Mouse (Mus musculus) C2C12 (cell line): ENCODE data around the gene Zc3h7a. TPM values are rescaled to one million over a fixed set of nuclear protein-coding genes. Genes with fewer than 3 reads are reported as not detected.

Experiments
- H3K27me3 ChIP-seq: one replicate; pipeline ENCODE4 v1.6.1; 2011; ENCODE audit not compliant: control insufficient read depth, insufficient read depth, insufficient read length
- H3K36me3 ChIP-seq: one replicate; pipeline ENCODE4 v1.6.1; 2011; ENCODE audit not compliant: control insufficient read depth, insufficient read depth
- H3K4me3 ChIP-seq: one replicate; pipeline ENCODE4 v1.5.1; 2011; ENCODE audit warnings: mild to moderate bottlenecking, control low read depth; ENCODE audit not compliant: poor library complexity, insufficient read depth, severe bottlenecking
- H3K79me2 ChIP-seq: one replicate; pipeline ENCODE4 v1.6.1; 2011; ENCODE audit not compliant: control insufficient read depth, insufficient read depth
- H3K79me3 ChIP-seq: one replicate; pipeline ENCODE4 v1.6.1; 2011; ENCODE audit warnings: low read depth, control low read depth
- H3ac ChIP-seq: one replicate; pipeline ENCODE3; 2011; ENCODE audit warnings: low read depth; ENCODE audit not compliant: control insufficient read depth, insufficient read length
- CEBPB ChIP-seq: IDR thresholded peaks from one replicate; pipeline ENCODE4 v1.6.1; 2011; ENCODE audit warnings: low read depth, mild to moderate bottlenecking, control low read depth, moderate library complexity
- CTCF ChIP-seq: IDR thresholded peaks from one replicate; pipeline ENCODE4 v1.5.1; 2011; ENCODE audit not compliant: control insufficient read depth, insufficient read depth, insufficient read length
- FOSL1 ChIP-seq: IDR thresholded peaks from one replicate; pipeline ENCODE4 v1.8.0; 2011; ENCODE audit warnings: mild to moderate bottlenecking, low read length; ENCODE audit not compliant: poor library complexity, insufficient read depth, severe bottlenecking
- MAX ChIP-seq: IDR thresholded peaks from one replicate; pipeline ENCODE4 v1.6.1; 2011; ENCODE audit warnings: mild to moderate bottlenecking, control low read depth
- MYOD1 ChIP-seq: IDR thresholded peaks from one replicate; pipeline ENCODE4 v1.6.1; 2011; ENCODE audit warnings: low read depth; ENCODE audit not compliant: control insufficient read depth, insufficient read length
- MYOG ChIP-seq: IDR thresholded peaks from one replicate; pipeline ENCODE4 v1.6.1; 2011; ENCODE audit not compliant: control insufficient read depth, insufficient read length; ENCODE audit errors: extremely low read depth
- USF1 ChIP-seq: IDR thresholded peaks from one replicate; pipeline ENCODE4 v1.6.1; 2011; ENCODE audit warnings: low read depth, mild to moderate bottlenecking, control low read depth, moderate library complexity
- polyA plus RNA-seq: library from polyadenylated mRNA; unstranded; fragments of >200 nt; fragmentation: generic; extraction: Trizol; gene quantifications from one replicate; pipeline ENCODE4 v1.2.1, GENCODE M21; 2012; ENCODE audit warnings: missing spikeins

The Zc3h7a gene
- polyA plus RNA-seq, 1 experiment = 10.2 TPM

DNA sequence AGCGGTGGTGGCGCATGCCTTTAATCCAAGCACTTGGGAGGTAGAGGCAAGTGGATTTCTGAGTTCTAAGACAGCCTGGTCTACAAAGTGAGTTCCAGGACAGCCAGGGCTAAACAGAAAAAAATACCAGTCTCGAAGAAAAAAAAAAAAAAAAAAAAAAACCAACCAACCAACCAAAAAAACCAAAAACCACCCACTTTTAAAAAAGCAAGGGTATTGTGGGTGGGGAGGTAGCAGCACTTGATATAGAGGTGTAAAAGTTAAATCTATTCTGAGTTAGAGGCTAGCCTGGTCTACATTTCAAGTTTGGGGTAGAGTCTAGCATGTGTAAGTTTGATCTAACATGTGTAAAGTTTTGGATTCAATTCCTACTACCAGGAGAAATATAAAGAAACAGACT lies 24.1 kb upstream of the Zc3h7a start:
- H3K79me3 ChIP-seq = peaks cover 77% of the 10 kb centered on the region
- no peak overlapping the region for H3K4me3 ChIP-seq
- peaks cover 86% of the 10 kb centered on the region for H3K79me2 ChIP-seq
- H3K27me3 ChIP-seq = no peaks in the 10 kb centered on the region
- H3K36me3 ChIP-seq = peaks cover 67% of the 10 kb centered on the region
- H3ac ChIP-seq = no peak overlapping the region
- TF ChIP-seq USF1 (no peak), MYOG (no peak), FOSL1 (no peak), MYOD1 (no peak), MAX (no peak), CEBPB (no peak), CTCF (no peak)

DNA sequence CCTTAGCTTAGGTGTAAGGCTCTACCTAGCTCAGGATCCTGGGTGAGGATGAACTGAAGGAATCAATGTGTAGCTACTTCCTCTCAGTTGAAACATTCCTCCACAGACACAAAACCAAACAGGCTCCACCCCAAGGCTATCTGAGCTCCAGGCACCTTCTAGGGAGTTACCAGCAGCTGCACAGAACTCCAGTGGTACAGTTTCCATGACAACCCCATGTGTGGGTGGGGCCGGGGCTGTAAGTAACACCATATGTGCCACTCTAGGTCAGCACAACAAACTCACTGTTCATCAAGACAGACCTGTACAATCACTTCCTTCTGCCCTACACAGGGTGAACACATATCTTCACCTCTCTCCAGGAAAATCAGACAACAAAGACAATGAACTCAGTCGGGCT lies 22.3 kb upstream of the Zc3h7a start:
- H3ac ChIP-seq = no peak overlapping the region
- H3K4me3 ChIP-seq = no peak overlapping the region
- TF ChIP-seq MYOG = no peak
- no peak for TF ChIP-seq FOSL1
- TF ChIP-seq MYOD1 = no peak
- TF ChIP-seq USF1 = no peak
- no peak for TF ChIP-seq CTCF
- no peak for TF ChIP-seq MAX
- no peak for TF ChIP-seq CEBPB

DNA sequence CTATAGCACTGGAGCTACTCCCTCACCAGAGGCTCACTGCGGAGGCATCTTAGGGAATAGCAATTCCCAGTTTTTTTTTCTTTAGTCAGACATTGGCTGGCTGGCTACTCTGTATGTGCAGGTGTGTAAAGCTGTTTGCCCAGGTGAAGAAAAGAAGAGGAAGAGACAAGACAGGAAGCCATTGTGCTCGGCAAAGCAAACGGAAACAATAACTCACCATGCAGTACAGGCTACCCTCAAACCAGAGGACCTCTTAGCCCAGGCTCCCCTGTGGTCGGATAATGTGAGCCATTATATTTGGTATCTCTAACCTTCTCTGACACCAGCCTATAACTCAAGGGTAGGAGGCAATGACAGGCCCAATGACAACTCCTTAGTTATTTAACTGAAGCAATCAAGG lies 20.9 kb upstream of the Zc3h7a start:
- H3ac ChIP-seq = no peak overlapping the region
- no peak overlapping the region for H3K4me3 ChIP-seq
- H3K79me2 ChIP-seq = peaks cover 54% of the 10 kb centered on the region
- no peaks in the 10 kb centered on the region for H3K27me3 ChIP-seq
- peaks cover 99% of the 10 kb centered on the region for H3K36me3 ChIP-seq
- TF ChIP-seq MYOG (no peak), MAX (no peak), CTCF (no peak), FOSL1 (no peak), CEBPB (no peak), USF1 (no peak), MYOD1 (no peak)
- peaks cover 50% of the 10 kb centered on the region for H3K79me3 ChIP-seq

More for the DNA sequence above, 22.3 kb upstream of the Zc3h7a start:
- Histone ChIP-seq H3K79me3 (peaks cover 60% of the 10 kb centered on the region), H3K79me2 (peaks cover 69% of the 10 kb centered on the region), H3K27me3 (no peaks in the 10 kb centered on the region), H3K36me3 (peaks cover 85% of the 10 kb centered on the region)

DNA sequence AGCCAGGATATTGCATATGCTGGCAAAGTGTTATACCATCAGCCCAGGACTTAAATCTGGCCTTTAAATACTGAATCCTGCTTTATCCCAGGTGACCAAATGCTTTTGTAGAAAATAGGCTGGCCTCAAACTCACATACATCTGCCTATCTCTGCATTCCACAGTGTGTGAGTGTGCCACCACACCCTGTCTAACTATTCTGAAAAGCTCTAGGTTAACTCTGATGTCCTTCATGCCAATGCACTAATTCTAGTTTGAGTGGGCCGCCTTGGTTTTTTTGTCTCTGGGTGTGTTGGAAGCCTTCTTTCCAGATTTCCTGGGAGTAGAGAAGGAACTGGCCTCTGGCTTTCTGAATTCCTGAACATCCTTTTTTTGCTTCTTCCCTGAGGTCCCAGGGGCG lies 17.0 kb upstream of the Zc3h7a start:
- no peak overlapping the region for H3ac ChIP-seq
- no peak overlapping the region for H3K4me3 ChIP-seq
- TF ChIP-seq MAX = no peak
- H3K79me3 ChIP-seq = peaks cover 17% of the 10 kb centered on the region
- H3K27me3 ChIP-seq = no peaks in the 10 kb centered on the region
- H3K36me3 ChIP-seq = peaks cover 67% of the 10 kb centered on the region
- H3K79me2 ChIP-seq = peaks cover 16% of the 10 kb centered on the region

DNA sequence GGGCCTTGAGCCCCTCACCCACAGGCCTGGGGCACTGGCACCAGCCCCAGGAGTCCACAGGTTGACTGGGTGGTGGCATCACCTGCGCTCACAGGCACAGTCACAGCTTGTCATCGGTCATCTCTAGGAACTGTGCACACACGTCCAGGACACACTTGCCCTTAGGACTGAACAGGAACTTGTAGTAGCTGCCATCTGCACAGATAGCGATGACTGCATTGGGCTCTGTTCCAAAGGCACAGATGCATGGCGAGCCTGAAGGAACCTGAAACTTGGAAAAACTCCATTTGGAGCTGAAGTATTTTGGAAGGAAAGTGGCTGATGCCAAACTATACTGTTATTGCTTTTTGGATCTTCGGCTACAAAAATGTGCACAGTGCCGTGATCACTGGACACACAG lies 14.0 kb upstream of the Zc3h7a start:
- Histone ChIP-seq H3ac (no peak overlapping the region), H3K79me2 (no peaks in the 10 kb centered on the region), H3K4me3 (no peak overlapping the region), H3K27me3 (no peaks in the 10 kb centered on the region), H3K36me3 (peaks cover 36% of the 10 kb centered on the region), H3K79me3 (peaks cover 2% of the 10 kb centered on the region)
- TF ChIP-seq CEBPB = no peak
- no peak for TF ChIP-seq FOSL1
- TF ChIP-seq MYOD1 = no peak
- no peak for TF ChIP-seq CTCF

DNA sequence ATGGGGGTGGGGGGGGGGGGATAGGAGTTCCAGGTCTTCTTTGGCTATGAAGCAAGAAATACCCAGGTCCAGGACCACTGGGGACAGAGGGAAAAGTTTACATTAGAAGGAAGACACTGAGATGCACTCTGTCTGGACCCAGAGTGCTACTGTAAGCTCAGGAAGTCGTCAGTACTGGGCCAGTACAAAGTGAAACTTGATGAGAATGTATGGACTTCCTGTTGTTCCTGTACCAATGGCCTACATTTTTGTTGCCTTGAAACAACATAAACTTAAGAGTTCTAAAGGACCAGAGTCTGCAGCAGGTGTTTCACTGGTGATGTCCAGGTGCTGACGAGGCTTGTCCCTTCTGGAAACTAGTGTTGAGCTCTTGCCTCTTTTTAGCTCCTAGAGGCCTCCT lies 1.2 kb upstream of the Zc3h7a start:
- H3ac ChIP-seq = no peak overlapping the region
- no peak overlapping the region for H3K4me3 ChIP-seq
- no peaks in the 10 kb centered on the region for H3K36me3 ChIP-seq
- H3K79me2 ChIP-seq = peaks cover 37% of the 10 kb centered on the region
- H3K27me3 ChIP-seq = no peaks in the 10 kb centered on the region
- H3K79me3 ChIP-seq = peaks cover 27% of the 10 kb centered on the region
- TF ChIP-seq MAX = no peak
- TF ChIP-seq FOSL1 = no peak
- no peak for TF ChIP-seq MYOG
- no peak for TF ChIP-seq USF1
- no peak for TF ChIP-seq CEBPB
- TF ChIP-seq MYOD1 = no peak
- no peak for TF ChIP-seq CTCF
